ENCODE assay signal across 1 mouse cellular context in the genomic region with DNA sequence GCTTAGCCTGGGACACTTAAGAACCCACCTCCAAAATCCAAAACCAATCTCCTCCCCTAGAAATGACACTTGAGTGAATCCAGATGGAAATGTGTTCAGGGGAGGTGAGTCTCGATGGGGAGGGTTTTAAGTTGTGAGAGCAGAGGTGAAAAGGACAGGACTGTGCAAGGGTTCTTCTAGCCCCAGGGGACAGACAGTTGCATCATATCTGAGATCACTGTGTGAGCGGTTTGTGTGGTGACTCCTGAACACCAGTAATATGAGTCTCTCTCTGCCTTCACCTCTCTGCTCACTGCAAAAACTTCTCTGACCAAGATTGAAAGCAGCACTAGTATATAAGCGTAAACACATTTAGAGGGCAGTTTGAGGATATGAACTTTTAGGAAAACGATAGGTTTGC.
A peak's percentile ranks its signal among the peaks of the same experiment; 100 is the strongest.
TF ChIP-seq lines count a peak whose summit lies in the region.

No protein-coding gene starts in this region.

TF ChIP-seq in CH12.LX, 34 proteins besides CTCF, POLR2A, EP300 and RAD21:
- TF ChIP-seq JUND (conservative IDR thresholded peaks at IDR 0.05; ENCODE audit: low read depth, low read length): peak; percentile 74; the same call in 1 of the 2 replicates
- peak; percentile 65; the same call in 1 of the 2 replicates for TF ChIP-seq MEF2A (IDR thresholded peaks at IDR 0.05; ENCODE audit: borderline replicate concordance, low read depth, low read length)
- peak; percentile 92 for TF ChIP-seq ETS1 (conservative IDR thresholded peaks at IDR 0.05; ENCODE audit: low read depth, low read length)
- TF ChIP-seq HCFC1 (IDR thresholded peaks at IDR 0.05; ENCODE audit: low read depth, low read length): no peak; the same call in 1 of the 2 replicates
- TF ChIP-seq NELFE (IDR thresholded peaks at IDR 0.05; ENCODE audit: low read depth, low read length): no peak
- TF ChIP-seq POLR2AphosphoS2 (IDR thresholded peaks at IDR 0.05; ENCODE audit: low read depth, low read length): no peak
- TF ChIP-seq MAFK (IDR thresholded peaks at IDR 0.05; ENCODE audit: insufficient replicate concordance, low read length): no peak
- TF ChIP-seq ZNF384 (IDR thresholded peaks at IDR 0.05; ENCODE audit: low read depth, low read length): no peak
- TF ChIP-seq ZMIZ1 (IDR thresholded peaks at IDR 0.05; ENCODE audit: low read depth, low read length): no peak
- peak; percentile 76; the same call in 1 of the 2 replicates for TF ChIP-seq TCF12 (IDR thresholded peaks at IDR 0.05; ENCODE audit: low read depth, low read length)
- peak; percentile 75 for TF ChIP-seq JUN (IDR thresholded peaks at IDR 0.05; ENCODE audit: insufficient read depth, low read depth, low read length)
- no peak for TF ChIP-seq ELF1 (IDR thresholded peaks at IDR 0.05; ENCODE audit: low read depth, low read length)
- peak; percentile 66; the same call in 1 of the 2 replicates for TF ChIP-seq MAZ (IDR thresholded peaks at IDR 0.05; ENCODE audit: low read depth, low read length)
- TF ChIP-seq GABPA (IDR thresholded peaks at IDR 0.05; ENCODE audit: insufficient replicate concordance, low read depth, low read length): no peak
- TF ChIP-seq MYC (IDR thresholded peaks at IDR 0.05; ENCODE audit: low read depth, low read length): peak; percentile 36; the same call in 1 of the 2 replicates
- no peak for TF ChIP-seq SMC3 (IDR thresholded peaks at IDR 0.05; ENCODE audit: low read depth, low read length)
- TF ChIP-seq IRF4 (IDR thresholded peaks at IDR 0.05; ENCODE audit: low read depth, low read length): peak; percentile 84
- TF ChIP-seq CHD1 (IDR thresholded peaks at IDR 0.05; ENCODE audit: low read depth, low read length): 0 out of 2 replicates have a peak, but pooled peaks have one; percentile 26
- TF ChIP-seq USF1 (IDR thresholded peaks at IDR 0.05; ENCODE audit: low read depth, low read length): no peak
- no peak for TF ChIP-seq ZC3H11A (IDR thresholded peaks at IDR 0.05; ENCODE audit: low read depth, low read length)
- TF ChIP-seq RCOR1 (conservative IDR thresholded peaks at IDR 0.05; ENCODE audit: low read depth, low read length): no peak
- no peak; the same call in 1 of the 2 replicates for TF ChIP-seq MAX (IDR thresholded peaks at IDR 0.05; ENCODE audit: low read length)
- peak; percentile 20; the same call in 1 of the 2 replicates for TF ChIP-seq MXI1 (IDR thresholded peaks at IDR 0.05; ENCODE audit: low read depth, low read length)
- no peak for TF ChIP-seq SIN3A (IDR thresholded peaks at IDR 0.05; ENCODE audit: low read length)
- TF ChIP-seq ZKSCAN1 (IDR thresholded peaks at IDR 0.05; ENCODE audit: borderline replicate concordance, low read depth, low read length): no peak
- TF ChIP-seq BHLHE40 (IDR thresholded peaks at IDR 0.05; ENCODE audit: low read depth, low read length): peak; percentile 62
- peak; percentile 55; the same call in 1 of the 2 replicates for TF ChIP-seq TBP (conservative IDR thresholded peaks at IDR 0.05; ENCODE audit: low read depth, low read length)
- TF ChIP-seq KAT2A (IDR thresholded peaks at IDR 0.05; ENCODE audit: insufficient replicate concordance, low read length): 0 out of 2 replicates have a peak, but pooled peaks have one; percentile 32
TF ChIP-seq in CH12.LX: peak in this region for 13.
